ENCODE assay signal across 14 mouse cellular contexts in genomic region chr13:111834613-111835012, GRCm38 (mm10). TPM values are rescaled to one million over a fixed set of nuclear protein-coding genes. Genes with fewer than 3 reads are reported as not detected.
DNase-seq lines count a peak whose midpoint lies in the region; ATAC-seq and TF ChIP-seq lines count a peak whose summit lies in the region.
"Had no signal": no experiment of that assay in that cellular context is flagged by ENCODE, and none has a peak within 500 bp of the region (broad histone marks: within the 10 kb centered on the region; RNA-seq: fewer than 3 reads in every experiment).

No protein-coding gene starts in this region.

- no peaks in the 10 kb centered on the region for H3K36me3 ChIP-seq in forebrain, embryonic 12.5 days (replicated peaks)
- H3K36me3 ChIP-seq in forebrain, embryonic 10.5 days (replicated peaks), result no peaks in the 10 kb centered on the region
- H3K36me3 ChIP-seq in lung, embryonic 14.5 days (ENCODE audit: insufficient read depth), result no peaks in the 10 kb centered on the region
- no peaks in the 10 kb centered on the region for H3K36me3 ChIP-seq in hindbrain, embryonic 16.5 days (ENCODE audit: control insufficient read depth, insufficient read depth, low read length)

- H3K9me3 ChIP-seq in forebrain, embryonic 12.5 days, result no peaks in the 10 kb centered on the region
- H3K9me3 ChIP-seq in forebrain, embryonic 10.5 days, result no peaks in the 10 kb centered on the region
- no peaks in the 10 kb centered on the region for H3K9me3 ChIP-seq in lung, embryonic 14.5 days (ENCODE audit: low read depth, low read length)
- no peaks in the 10 kb centered on the region for H3K9me3 ChIP-seq in hindbrain, embryonic 16.5 days (ENCODE audit: control insufficient read depth, low read length)

- H3K27ac ChIP-seq in forebrain, embryonic 12.5 days, result no peak overlapping the region
- no peak overlapping the region for H3K27ac ChIP-seq in forebrain, embryonic 10.5 days
- H3K27ac ChIP-seq in lung, embryonic 14.5 days (ENCODE audit: low read depth), result no peak overlapping the region
- H3K27ac ChIP-seq in hindbrain, embryonic 16.5 days (ENCODE audit: low read depth, low read length), result no peak overlapping the region

- no peak overlapping the region for H3K4me3 ChIP-seq in forebrain, embryonic 12.5 days (replicated peaks)
- no peak overlapping the region for H3K4me3 ChIP-seq in forebrain, embryonic 10.5 days
- H3K4me3 ChIP-seq in lung, embryonic 14.5 days (ENCODE audit: low read depth, low read length), result no peak overlapping the region
- H3K4me3 ChIP-seq in hindbrain, embryonic 16.5 days (ENCODE audit: low read length), result no peak overlapping the region

- no peak for TF ChIP-seq CTCF in lung, embryonic 14.5 days (IDR thresholded peaks at IDR 0.05; ENCODE audit: low read depth)

- no peaks in the 10 kb centered on the region for H3K27me3 ChIP-seq in forebrain, embryonic 12.5 days
- H3K27me3 ChIP-seq in forebrain, embryonic 10.5 days (ENCODE audit: poor library complexity, severe bottlenecking), result no peaks in the 10 kb centered on the region
- no peaks in the 10 kb centered on the region for H3K27me3 ChIP-seq in lung, embryonic 14.5 days (ENCODE audit: insufficient read depth, low read length)
- H3K27me3 ChIP-seq in hindbrain, embryonic 16.5 days (replicated peaks; ENCODE audit: control insufficient read depth, insufficient read depth, low read length), result no peaks in the 10 kb centered on the region

- H3K9ac ChIP-seq in forebrain, embryonic 12.5 days, result no peak overlapping the region
- H3K9ac ChIP-seq in lung, embryonic 14.5 days, result no peak overlapping the region
- H3K9ac ChIP-seq in hindbrain, embryonic 16.5 days (ENCODE audit: low read depth, low read length), result no peak overlapping the region

- no peak for DNase-seq in forebrain, embryonic 10.5 days (ENCODE audit: extremely low spot score, low spot score)
- peak; percentile 40 for DNase-seq in lung, embryonic 14.5 days
- DNase-seq in lung, postnatal 25 days (ENCODE audit: low spot score), result no peak
- peak; percentile 31 for DNase-seq in brain, adult 2 months (ENCODE audit: low read depth, low spot score)
- DNase-seq in cerebellum, postnatal 25 days, result no peak
- DNase-seq in Muller cell, postnatal 12 days (ENCODE audit: inconsistent ontology term), result no peak
- DNase-seq: cerebellum, adult 9-10 months; embryo, embryonic 11 days; gastrocnemius, postnatal 25 days; kidney, adult 8-10 months; liver had no signal

- ATAC-seq in forebrain, embryonic 12.5 days (ENCODE audit: low FRiP score), result peak; percentile 30; the same call in 1 of the 2 replicates
- ATAC-seq in lung, embryonic 14.5 days (ENCODE audit: insufficient read depth), result no peak
- no peak for ATAC-seq in hindbrain, embryonic 16.5 days
- ATAC-seq: lung, postnatal 0 days had no signal

- no peak overlapping the region for H3K4me2 ChIP-seq in forebrain, embryonic 12.5 days
- H3K4me2 ChIP-seq in lung, embryonic 14.5 days, result 0 out of 2 replicates have a peak overlapping the region, but pooled peaks have one; percentile 4
- H3K4me2 ChIP-seq in hindbrain, embryonic 16.5 days (ENCODE audit: low read length), result peak overlapping the region; percentile 36; the same call in 1 of the 2 replicates

- 57% methylated on average over 11 of the region's 11 CpGs for WGBS in forebrain, embryonic 12.5 days
- 85% methylated on average over 11 of the region's 11 CpGs for WGBS in forebrain, embryonic 10.5 days
- 34% methylated on average over 11 of the region's 11 CpGs for WGBS in lung, embryonic 14.5 days
- WGBS in hindbrain, embryonic 16.5 days, result 48% methylated on average over 11 of the region's 11 CpGs

- H3K4me1 ChIP-seq in forebrain, embryonic 12.5 days, result peaks cover 9% of the 10 kb centered on the region
- H3K4me1 ChIP-seq in forebrain, embryonic 10.5 days, result peaks cover 7% of the 10 kb centered on the region
- H3K4me1 ChIP-seq in lung, embryonic 14.5 days (ENCODE audit: insufficient read depth), result no peaks in the 10 kb centered on the region
- H3K4me1 ChIP-seq in hindbrain, embryonic 16.5 days (ENCODE audit: control insufficient read depth, insufficient read depth, low read depth, low read length), result no peaks in the 10 kb centered on the region

RNA-seq across cellular contexts. Expression of gene Map3k1, which starts 25.8 kb away (rescaled TPM):
- polyA plus RNA-seq in forebrain, embryonic 12.5 days (2016; fragmentation: Nextera tagmentation; extraction: Ambion mirVana), result 14.3 and 15.3 TPM in 2 replicates
- polyA plus RNA-seq in forebrain, embryonic 10.5 days (2016; fragmentation: Nextera tagmentation; extraction: Ambion mirVana), result 13.4 and 13.9 TPM in 2 replicates
- polyA plus RNA-seq in lung, embryonic 14.5 days (2014; fragmentation: Nextera tagmentation; extraction: Ambion mirVana), result 37.2 and 39.8 TPM in 2 replicates
- polyA plus RNA-seq in hindbrain, embryonic 16.5 days (2015; fragmentation: Nextera tagmentation; extraction: Ambion mirVana), result 12.1 and 13.5 TPM in 2 replicates

Comparison
In these comparisons a context has a peak if more than half of its experiments do, and no peak if none do; other contexts are left out.
1. DNase-seq: peak in lung, embryonic 14.5 days (single experiment) and brain, adult 2 months (single experiment); none in forebrain, embryonic 10.5 days (single experiment), lung, postnatal 25 days (single experiment), cerebellum, postnatal 25 days (0 of 2) and Muller cell, postnatal 12 days (single experiment).